Mouse (Mus musculus) C3H10T1/2 (cell line): ENCODE results near the gene Pheta2. TPM values are rescaled to one million over a fixed set of nuclear protein-coding genes. Genes with fewer than 3 reads are reported as not detected.

Experiments used
- polyA plus RNA-seq, 2 experiments: library from polyadenylated mRNA; unstranded; fragments of >200 nt; fragmentation: generic; extraction: Trizol; gene quantifications; one replicate each; pipeline ENCODE4 v1.2.1; 2012; ENCODE audit warnings: missing spikeins in 2 of 2

Pheta2 gene
- polyA plus RNA-seq: under 1 TPM; 0.01 to 0.18 TPM

GRCm38 (mm10) chr15:82338593-82339112 lies at the start of gene Pheta2, which contains the start of the genes Naga and Smdt1:
Gene Pheta2 (plus strand): TSS chr15:82338942.
Gene Naga (minus strand): TSS chr15:82338925.
Gene Smdt1 (plus strand): TSS chr15:82338959.

GRCm38 (mm10) chr15:82298764-82299561 lies 39.8 kb upstream of the Pheta2 start, which contains the start of gene Wbp2nl:
Gene Wbp2nl (plus strand): TSS chr15:82298954.

GRCm38 (mm10) chr15:82354126-82354945 lies 15.6 kb downstream of the Pheta2 start, which contains the start of gene Ndufa6:
Gene Ndufa6 (minus strand): TSS chr15:82354322.

GRCm38 (mm10) chr15:82379871-82380713 lies 41.4 kb downstream of the Pheta2 start, which contains the start of gene Cyp2d22:
Gene Cyp2d22 (minus strand): TSS chr15:82380260.

GRCm38 (mm10) chr15:82393922-82394321 lies 55.2 kb downstream of the Pheta2 start, which contains the start of gene Cyp2d11:
Gene Cyp2d11 (minus strand): TSS chr15:82394022.

Other genes with a start within 250 kb of the Pheta2 start
- 10 to 100 TPM in 1 of 2 experiments, 1 to 10 TPM in 1; 6.5 to 13.8 TPM for gene Ccdc134, start 211.0 kb upstream of the Pheta2 start, polyA plus RNA-seq
- 100 to 1,000 TPM in 1 of 2 experiments, 10 to 100 TPM in 1; 70.2 to 128 TPM for gene Srebf2, start 191.8 kb upstream of the Pheta2 start, polyA plus RNA-seq
- under 1 TPM in 1 of 2 experiments, not detected in 1; 0.28 TPM for gene Shisa8, start 126.1 kb upstream of the Pheta2 start, polyA plus RNA-seq
- under 1 TPM in 1 of 2 experiments, not detected in 1; 0.61 TPM for gene Tnfrsf13c, start 114.6 kb upstream of the Pheta2 start, polyA plus RNA-seq
- gene Cenpm, start 94.2 kb upstream of the Pheta2 start, polyA plus RNA-seq: 100 to 1,000 TPM; 147 to 179 TPM
- gene 1500009C09Rik, start 86.5 kb upstream of the Pheta2 start, polyA plus RNA-seq: not detected
- gene Sept3, start 64.0 kb upstream of the Pheta2 start, polyA plus RNA-seq: under 1 TPM in 1 of 2 experiments, not detected in 1; 0.04 TPM
- not detected for gene Wbp2nl, start 40.0 kb upstream of the Pheta2 start, polyA plus RNA-seq
- gene Naga, start within 50 bp of the Pheta2 start, polyA plus RNA-seq: 100 to 1,000 TPM in 1 of 2 experiments, 10 to 100 TPM in 1; 21.5 to 103 TPM
- 100 to 1,000 TPM; 579 to 591 TPM for gene Smdt1, start within 50 bp of the Pheta2 start, polyA plus RNA-seq
- gene Ndufa6, start 15.4 kb downstream of the Pheta2 start, polyA plus RNA-seq: 100 to 1,000 TPM; 143 to 543 TPM
- under 1 TPM; 0.12 to 0.59 TPM for gene Cyp2d22, start 41.3 kb downstream of the Pheta2 start, polyA plus RNA-seq
- gene Cyp2d11, start 55.1 kb downstream of the Pheta2 start, polyA plus RNA-seq: not detected
- gene Cyp2d10, start 68.3 kb downstream of the Pheta2 start, polyA plus RNA-seq: not detected
- not detected for gene Cyp2d9, start 94.5 kb downstream of the Pheta2 start, polyA plus RNA-seq
- gene Cyp2d12, start 216.1 kb downstream of the Pheta2 start, polyA plus RNA-seq: not detected